Mouse (Mus musculus): ENCODE measurements at regions not wholly inside any gene's neighbourhood (a gene's known extent, or its start where the extent isn't known, plus 50 kb on each side); places are given as distances from the start of the nearest gene placed in this dataset.

- Histone ChIP-seq H3K4me1 (ENCODE audit: control insufficient read depth, insufficient read depth, low read length) (no peaks in the 10 kb centered on the region), H3K79me2 (ENCODE audit: control insufficient read depth, insufficient read depth, low read length) (no peaks in the 10 kb centered on the region), H3K27me3 (ENCODE audit: control insufficient read depth, insufficient read depth, low read length) (no peaks in the 10 kb centered on the region), H3K27ac (replicated peaks; ENCODE audit: insufficient read depth, low read depth, low read length) (no peak overlapping the region), H3K36me3 (ENCODE audit: control insufficient read depth, insufficient read depth, low read length) (no peaks in the 10 kb centered on the region), H3K9ac (ENCODE audit: low read depth, low read length) (no peak overlapping the region), H3K4me3 (ENCODE audit: insufficient read depth, low read depth, low read length) (no peak overlapping the region)
- 86% methylated on average over 10 of the region's 10 CpGs for WGBS
- TF ChIP-seq CTCF (IDR thresholded peaks at IDR 0.05; ENCODE audit: low read depth, low read length), result no peak
- TF ChIP-seq POLR2A (IDR thresholded peaks at IDR 0.05; ENCODE audit: extremely low read depth, insufficient read depth, low read length), result no peak
- no peak for DNase-seq (ENCODE audit: extremely low read depth, low read depth, low spot score)
These were observed 209.2 kb upstream of the Sfrp2 start for GRCm38 (mm10) chr3:83556788-83557515.

- Histone ChIP-seq H3K79me2 (ENCODE audit: control insufficient read depth, insufficient read depth, low read length) (no peaks in the 10 kb centered on the region), H3K4me3 (ENCODE audit: insufficient read depth, low read depth, low read length) (no peak overlapping the region), H3K36me3 (ENCODE audit: control insufficient read depth, insufficient read depth, low read length) (no peaks in the 10 kb centered on the region), H3K9ac (ENCODE audit: low read depth, low read length) (no peak overlapping the region), H3K4me1 (ENCODE audit: control insufficient read depth, insufficient read depth, low read length) (no peaks in the 10 kb centered on the region), H3K27me3 (ENCODE audit: control insufficient read depth, insufficient read depth, low read length) (no peaks in the 10 kb centered on the region), H3K27ac (replicated peaks; ENCODE audit: insufficient read depth, low read depth, low read length) (no peak overlapping the region)
- 68% methylated on average over 3 of the region's 3 CpGs for WGBS
- TF ChIP-seq CTCF (IDR thresholded peaks at IDR 0.05; ENCODE audit: low read depth, low read length), result no peak
- no peak for TF ChIP-seq POLR2A (IDR thresholded peaks at IDR 0.05; ENCODE audit: extremely low read depth, insufficient read depth, low read length)
- no peak for DNase-seq (ENCODE audit: extremely low read depth, low read depth, low spot score)
These were observed 204.1 kb upstream of the Sfrp2 start for GRCm38 (mm10) chr3:83562026-83562425.

DNA sequence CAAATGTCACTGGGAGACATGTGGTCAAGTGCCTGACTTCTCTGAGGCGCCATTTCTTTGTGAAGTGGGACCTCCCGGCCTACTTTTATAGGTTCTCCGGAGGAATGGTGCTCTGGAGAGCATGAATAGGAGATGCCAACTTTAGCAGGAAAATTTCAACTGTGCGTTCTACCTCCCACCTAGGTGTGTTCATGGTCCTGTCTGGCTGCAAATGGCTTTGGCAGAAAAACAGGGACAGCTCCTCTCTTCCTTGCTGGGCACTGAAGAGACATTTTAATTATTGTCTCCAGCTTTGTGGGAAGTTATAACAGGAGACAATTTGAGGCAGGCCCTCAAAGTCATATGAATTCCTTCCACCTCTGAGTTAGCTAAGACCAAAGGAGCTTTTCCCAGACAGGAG lies 190.6 kb upstream of the Sfrp2 start:
- no peaks in the 10 kb centered on the region for H3K4me1 ChIP-seq (ENCODE audit: control insufficient read depth, insufficient read depth, low read length)
- H3K4me3 ChIP-seq (ENCODE audit: insufficient read depth, low read depth, low read length), result no peak overlapping the region
- H3K9ac ChIP-seq (ENCODE audit: low read depth, low read length), result no peak overlapping the region
- no peak overlapping the region for H3K27ac ChIP-seq (replicated peaks; ENCODE audit: insufficient read depth, low read depth, low read length)
- TF ChIP-seq CTCF (IDR thresholded peaks at IDR 0.05; ENCODE audit: low read depth, low read length), result no peak
- TF ChIP-seq POLR2A (IDR thresholded peaks at IDR 0.05; ENCODE audit: extremely low read depth, insufficient read depth, low read length), result no peak
- no peaks in the 10 kb centered on the region for H3K36me3 ChIP-seq (ENCODE audit: control insufficient read depth, insufficient read depth, low read length)
- H3K27me3 ChIP-seq (ENCODE audit: control insufficient read depth, insufficient read depth, low read length), result no peaks in the 10 kb centered on the region
- WGBS, result 86% methylated on average over 4 of the region's 4 CpGs
- no peak for DNase-seq (ENCODE audit: extremely low read depth, low read depth, low spot score)
- H3K79me2 ChIP-seq (ENCODE audit: control insufficient read depth, insufficient read depth, low read length), result no peaks in the 10 kb centered on the region

- Histone ChIP-seq H3K27ac (replicated peaks; ENCODE audit: insufficient read depth, low read depth, low read length) (no peak overlapping the region), H3K9ac (ENCODE audit: low read depth, low read length) (no peak overlapping the region), H3K36me3 (ENCODE audit: control insufficient read depth, insufficient read depth, low read length) (no peaks in the 10 kb centered on the region), H3K4me3 (ENCODE audit: insufficient read depth, low read depth, low read length) (no peak overlapping the region), H3K4me1 (ENCODE audit: control insufficient read depth, insufficient read depth, low read length) (no peaks in the 10 kb centered on the region), H3K79me2 (ENCODE audit: control insufficient read depth, insufficient read depth, low read length) (no peaks in the 10 kb centered on the region), H3K27me3 (ENCODE audit: control insufficient read depth, insufficient read depth, low read length) (no peaks in the 10 kb centered on the region)
- 80% methylated on average over 2 of the region's 2 CpGs for WGBS
- TF ChIP-seq CTCF (IDR thresholded peaks at IDR 0.05; ENCODE audit: low read depth, low read length), result no peak
- no peak for TF ChIP-seq POLR2A (IDR thresholded peaks at IDR 0.05; ENCODE audit: extremely low read depth, insufficient read depth, low read length)
- DNase-seq (ENCODE audit: extremely low read depth, low read depth, low spot score), result no peak
These were observed 190.0 kb upstream of the Sfrp2 start for GRCm38 (mm10) chr3:83576155-83576554.

- Histone ChIP-seq H3K4me3 (ENCODE audit: insufficient read depth, low read depth, low read length) (no peak overlapping the region), H3K79me2 (ENCODE audit: control insufficient read depth, insufficient read depth, low read length) (no peaks in the 10 kb centered on the region), H3K36me3 (ENCODE audit: control insufficient read depth, insufficient read depth, low read length) (no peaks in the 10 kb centered on the region), H3K27ac (replicated peaks; ENCODE audit: insufficient read depth, low read depth, low read length) (no peak overlapping the region), H3K27me3 (ENCODE audit: control insufficient read depth, insufficient read depth, low read length) (no peaks in the 10 kb centered on the region), H3K4me1 (ENCODE audit: control insufficient read depth, insufficient read depth, low read length) (no peaks in the 10 kb centered on the region), H3K9ac (ENCODE audit: low read depth, low read length) (no peak overlapping the region)
- WGBS, result 91% methylated on average over 4 of the region's 4 CpGs
- DNase-seq (ENCODE audit: extremely low read depth, low read depth, low spot score), result no peak
- TF ChIP-seq CTCF (IDR thresholded peaks at IDR 0.05; ENCODE audit: low read depth, low read length), result no peak
These were observed 185.4 kb upstream of the Sfrp2 start for GRCm38 (mm10) chr3:83580766-83581165.

DNA sequence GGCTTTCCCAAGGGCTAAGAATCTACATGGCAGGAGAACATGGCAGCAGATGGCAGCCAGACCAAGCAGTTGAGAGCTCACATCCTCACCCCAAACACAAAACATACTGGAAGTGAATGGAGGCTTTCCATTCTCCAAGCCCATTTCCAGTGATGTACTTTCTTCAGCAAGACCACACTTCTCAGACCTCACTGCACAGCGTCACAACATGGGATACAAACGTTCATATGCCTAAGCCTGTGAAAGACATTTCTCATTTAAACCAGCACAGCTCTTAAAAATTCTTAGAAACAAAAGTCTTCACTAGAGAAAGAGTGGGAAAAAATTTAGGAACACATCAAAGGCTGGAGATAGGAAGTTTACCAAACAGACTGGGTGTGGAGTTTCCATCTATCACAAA lies 183.9 kb upstream of the Sfrp2 start:
- DNase-seq (ENCODE audit: extremely low read depth, low read depth, low spot score), result no peak
- H3K79me2 ChIP-seq (ENCODE audit: control insufficient read depth, insufficient read depth, low read length), result no peaks in the 10 kb centered on the region
- H3K4me3 ChIP-seq (ENCODE audit: insufficient read depth, low read depth, low read length), result no peak overlapping the region
- H3K9ac ChIP-seq (ENCODE audit: low read depth, low read length), result no peak overlapping the region
- 83% methylated on average over 2 of the region's 2 CpGs for WGBS
- H3K4me1 ChIP-seq (ENCODE audit: control insufficient read depth, insufficient read depth, low read length), result no peaks in the 10 kb centered on the region; the same call in 1 of the 2 replicates
- H3K36me3 ChIP-seq (ENCODE audit: control insufficient read depth, insufficient read depth, low read length), result no peaks in the 10 kb centered on the region
- TF ChIP-seq POLR2A (IDR thresholded peaks at IDR 0.05; ENCODE audit: extremely low read depth, insufficient read depth, low read length) (no peak), CTCF (IDR thresholded peaks at IDR 0.05; ENCODE audit: low read depth, low read length) (no peak)
- H3K27ac ChIP-seq (replicated peaks; ENCODE audit: insufficient read depth, low read depth, low read length), result no peak overlapping the region
- no peaks in the 10 kb centered on the region for H3K27me3 ChIP-seq (ENCODE audit: control insufficient read depth, insufficient read depth, low read length)
